Mouse (Mus musculus) megakaryocyte, adult 5-6 weeks (primary cell): ENCODE measurements around the gene Gipc2. TPM values are rescaled to one million over a fixed set of nuclear protein-coding genes. Genes with fewer than 3 reads are reported as not detected.
"Not testable (repeated sequence)": the region's sequence is repeated elsewhere in the genome, so short reads cannot be mapped to it uniquely, and the experiment has no call there.

Experiments used
- ATAC-seq: 2 replicates; pipeline ENCODE4 v1.8.0; 2016; ENCODE audit warnings: mild to moderate bottlenecking, inconsistent platforms; ENCODE audit not compliant: poor library complexity, severe bottlenecking
- total RNA-seq, 2 experiments: library from RNA; stranded (forward) in 1 of 2; stranded (reverse) in 1 of 2; fragments of 153-499, 151-499 nt in 1 of 2; fragments of 221-1000, 200-1000 nt in 1 of 2; gene quantifications; 2 replicates each; pipeline versions ENCODE4 v1.2.3 to v1.2.4; 2015 to 2017

The Gipc2 gene
- total RNA-seq, 2 experiments from 2014 or later, result 0.44 TPM; not detected in 1

- no peak for ATAC-seq
These were observed 10.6 kb downstream of the Gipc2 start for GRCm38 (mm10) chr3:152155296-152155948.

DNA sequence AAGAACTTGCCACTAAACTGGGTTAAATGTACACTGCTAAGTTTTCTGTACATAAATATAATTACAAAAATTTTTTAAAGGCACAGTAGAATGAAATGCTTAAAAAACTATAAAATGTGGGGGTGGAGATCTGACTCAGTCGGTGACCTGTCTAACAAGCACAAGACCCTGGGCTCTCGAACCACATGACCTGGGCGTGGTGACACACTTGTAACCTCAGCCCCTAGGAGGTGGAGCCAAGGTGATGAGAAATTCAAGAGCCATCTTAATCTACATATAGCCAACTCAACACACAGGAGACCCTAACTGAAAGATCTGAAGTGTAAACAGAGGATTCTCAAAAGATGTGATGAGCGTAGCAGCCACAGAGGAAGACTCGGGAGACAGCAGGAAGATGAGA, 11.9 kb downstream of the Gipc2 start:
- no peak for ATAC-seq

DNA sequence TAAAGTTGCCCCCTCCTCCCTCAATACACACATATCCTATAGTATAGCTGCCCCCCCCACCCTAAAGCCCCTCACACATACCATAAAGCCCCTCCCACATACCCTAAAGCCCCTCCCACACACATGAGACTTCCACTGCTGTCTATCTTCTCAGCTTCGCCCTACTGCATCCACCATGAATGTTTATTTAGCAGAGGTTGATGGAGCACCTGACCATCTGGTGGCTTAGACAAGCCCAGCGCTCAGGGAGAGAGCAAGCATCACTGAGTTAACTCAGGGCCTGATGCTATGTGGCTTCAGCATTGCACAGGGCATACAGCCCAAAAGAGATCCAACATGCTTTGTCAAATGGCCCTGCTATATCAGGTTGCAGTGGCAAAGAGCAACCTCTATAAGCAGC, 12.9 kb downstream of the Gipc2 start:
- no peak for ATAC-seq

DNA sequence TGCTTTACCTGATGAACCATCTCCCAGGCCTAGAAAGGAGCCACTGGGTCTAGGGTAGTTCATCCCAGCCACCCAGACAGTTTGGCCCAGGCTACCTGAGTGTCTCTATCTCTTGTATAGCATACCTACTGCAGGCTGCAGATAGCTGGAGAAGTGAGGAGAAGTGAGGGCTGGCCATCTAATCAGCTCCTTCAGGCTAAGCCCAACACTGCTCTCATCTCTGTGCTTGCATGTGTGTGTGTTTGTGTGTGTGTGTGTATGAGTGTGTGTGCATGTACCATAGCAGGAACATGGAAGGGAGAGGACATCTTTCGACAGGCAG, 13.6 kb downstream of the Gipc2 start:
- ATAC-seq, result 0 out of 2 replicates have a peak, but pooled peaks have one; percentile 6

DNA sequence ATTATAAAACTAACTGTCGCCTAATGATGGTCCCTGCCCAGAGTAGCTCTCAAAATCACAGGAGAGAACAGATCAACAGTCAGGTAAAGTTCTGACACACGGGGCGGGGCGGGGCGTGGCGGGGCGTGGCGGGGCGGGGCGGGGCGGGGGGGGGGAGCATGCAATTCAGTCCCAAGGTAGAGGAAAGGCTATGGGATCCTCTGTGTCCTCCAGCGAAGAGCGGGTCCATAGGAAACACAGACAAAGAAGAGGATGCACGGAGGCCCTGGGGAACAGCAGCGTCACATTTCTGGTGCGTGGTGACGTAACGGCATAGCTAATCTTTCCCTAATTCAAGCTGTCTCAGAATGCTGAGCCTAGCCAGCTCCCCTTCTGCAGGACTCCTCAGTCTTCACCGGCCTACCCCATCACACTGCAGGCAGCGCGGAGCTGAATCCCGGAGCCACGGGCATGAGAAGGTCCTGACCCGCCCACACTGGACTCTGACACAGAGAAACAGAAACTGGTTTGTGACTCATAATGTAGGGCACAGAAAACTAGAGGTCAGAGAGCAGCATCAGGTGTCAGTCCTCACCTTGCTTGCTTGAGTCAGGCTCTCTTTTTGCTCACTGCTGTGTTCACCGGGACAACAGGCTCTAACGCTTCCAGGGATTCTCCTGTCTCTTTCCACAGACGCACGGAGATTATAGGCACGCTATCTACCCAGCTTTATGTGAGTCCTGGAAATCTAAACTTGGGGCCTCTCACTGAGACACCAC, 14.1 kb downstream of the Gipc2 start:
- ATAC-seq, result peak; percentile 33; the same call in 1 of the 2 replicates

DNA sequence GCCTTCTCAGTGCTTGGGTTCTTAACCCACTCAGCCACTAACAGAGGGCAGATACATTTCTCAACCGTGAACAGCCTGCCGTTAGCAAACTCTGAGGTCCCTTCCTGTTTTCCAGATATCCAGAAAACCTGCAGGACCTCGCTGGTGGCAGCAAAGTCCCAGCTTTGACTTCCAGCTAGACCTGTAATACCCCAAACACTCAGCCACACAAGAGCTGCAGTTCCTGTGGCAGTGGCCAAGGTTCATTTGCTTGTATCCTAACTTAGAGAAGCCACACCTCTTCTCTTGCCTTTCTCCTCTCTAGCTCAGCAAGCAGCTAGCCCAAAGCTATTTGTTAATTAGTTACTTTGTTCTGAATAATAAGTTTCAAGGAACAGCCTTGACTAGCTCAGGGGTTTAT, 16.2 kb downstream of the Gipc2 start:
- ATAC-seq, result 0 out of 2 replicates have a peak, but pooled peaks have one; percentile 17

DNA sequence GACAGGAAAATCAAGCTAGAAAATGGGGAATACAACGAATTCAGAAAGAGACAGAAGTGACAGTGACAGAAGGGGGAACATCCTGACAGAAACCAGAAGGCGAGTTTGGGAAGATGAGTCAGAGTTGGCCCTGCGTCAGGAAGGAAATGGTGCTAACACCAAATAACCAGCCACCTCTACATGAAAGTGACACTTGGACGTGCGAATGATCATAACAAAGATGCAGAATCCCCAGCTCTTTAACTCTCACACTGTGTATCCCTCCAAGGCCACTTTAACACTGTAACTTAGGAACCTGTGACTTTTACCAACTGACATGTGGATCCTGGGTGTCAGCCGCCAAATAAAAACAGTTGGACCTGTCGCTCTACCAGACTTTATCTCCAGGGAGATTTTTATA, 16.6 kb downstream of the Gipc2 start:
- peak; percentile 62 for ATAC-seq

- ATAC-seq, result no peak
These were observed 18.8 kb downstream of the Gipc2 start for GRCm38 (mm10) chr3:152147085-152147831.

DNA sequence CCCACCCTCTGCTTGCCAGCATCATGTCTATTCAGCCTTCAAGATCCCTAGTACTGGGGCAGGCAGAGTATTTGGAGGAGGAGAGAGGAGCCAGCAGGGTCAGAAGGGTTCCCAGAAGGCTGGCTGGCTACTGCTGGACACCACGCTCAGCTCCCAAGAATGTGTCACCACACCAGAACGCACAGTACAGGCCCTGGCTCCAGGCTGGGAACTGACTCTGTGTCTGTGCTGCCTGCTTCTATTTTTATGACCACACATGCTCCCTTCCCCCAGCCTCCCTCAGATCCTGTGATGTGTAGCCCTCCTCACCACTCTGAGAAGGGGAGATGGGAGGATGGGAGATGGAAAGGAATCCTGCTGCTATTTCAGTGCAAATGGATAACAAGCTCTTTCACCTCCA, 20.8 kb downstream of the Gipc2 start:
- ATAC-seq, result no peak

DNA sequence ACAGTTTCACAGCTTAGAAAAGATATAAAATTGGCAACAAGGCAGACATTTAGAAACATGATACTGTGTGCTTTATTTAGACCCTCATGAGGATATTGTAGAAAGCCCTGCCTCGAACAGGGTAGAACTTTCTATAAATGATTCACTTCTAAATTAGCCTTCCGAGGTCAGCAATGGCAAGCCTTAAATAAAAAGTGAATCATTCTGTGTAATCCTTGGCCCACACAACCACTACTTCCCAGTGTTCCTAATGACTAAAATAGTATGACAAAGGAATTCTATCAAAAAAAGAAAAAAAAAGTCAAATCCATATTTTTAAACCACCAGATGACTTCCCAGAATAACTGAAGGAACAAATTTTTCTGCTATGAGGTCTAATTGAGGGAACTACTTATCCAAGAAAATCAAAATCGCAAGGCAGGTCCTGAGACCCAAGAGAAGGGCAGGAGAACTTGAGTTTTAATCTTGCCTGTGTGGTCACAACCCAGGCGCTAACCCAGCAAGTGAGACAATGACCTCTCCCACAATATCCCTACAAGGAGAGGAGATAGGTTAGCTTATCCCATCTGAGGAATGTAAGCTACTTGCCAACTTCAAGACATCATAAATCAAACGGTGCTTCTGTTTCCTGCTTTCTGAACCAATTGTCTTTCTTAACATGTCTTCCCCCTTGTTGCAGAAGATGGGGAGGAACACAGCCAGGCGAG, 22.9 kb downstream of the Gipc2 start:
- no peak for ATAC-seq

DNA sequence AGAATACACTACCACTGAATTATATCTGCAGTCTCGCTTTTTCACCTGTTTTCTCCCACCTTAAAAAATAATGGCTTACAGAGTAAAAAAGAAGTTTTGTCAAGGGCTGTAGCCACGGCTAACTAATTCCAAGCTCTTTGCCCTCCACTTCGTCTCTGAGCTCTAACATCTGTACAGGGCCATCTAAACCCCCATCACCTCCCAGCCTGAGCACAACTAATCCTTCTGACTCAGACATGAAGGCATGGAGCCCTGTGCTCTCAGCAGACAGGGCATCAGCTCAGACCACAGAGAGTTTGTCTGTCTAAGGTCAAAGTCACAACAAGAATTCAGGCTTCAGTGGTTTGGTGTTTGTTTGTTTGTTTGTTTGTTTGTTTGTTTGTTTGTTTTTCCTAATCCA, 23.9 kb downstream of the Gipc2 start:
- no peak for ATAC-seq

- ATAC-seq, result not testable (repeated sequence)
These were observed 26.7 kb downstream of the Gipc2 start for GRCm38 (mm10) chr3:152139308-152139707.

- not testable (repeated sequence) for ATAC-seq
These were observed 29.9 kb downstream of the Gipc2 start for GRCm38 (mm10) chr3:152136106-152136505.

DNA sequence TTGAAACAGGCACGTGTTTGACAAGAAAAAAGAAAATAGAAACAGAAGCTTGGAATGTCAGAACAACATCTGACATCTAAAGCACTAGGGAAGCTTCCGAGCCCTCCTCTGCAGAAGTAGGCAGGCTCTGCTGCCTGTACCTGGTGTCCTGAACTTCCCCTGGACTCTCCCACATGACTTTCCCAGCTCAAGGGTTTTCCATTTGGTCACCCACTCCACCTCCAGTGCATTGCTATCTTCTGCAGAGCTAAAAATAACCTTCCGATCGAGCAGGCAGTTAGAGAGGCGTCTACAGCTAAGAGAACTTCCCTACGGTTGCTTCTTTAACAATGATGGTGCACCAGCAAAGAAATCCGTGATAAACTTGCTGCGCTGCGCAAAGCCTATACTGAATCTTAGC, 32.4 kb downstream of the Gipc2 start:
- ATAC-seq, result no peak

GRCm38 (mm10) chr3:152130963-152131362, 35.1 kb downstream of the Gipc2 start:
- no peak for ATAC-seq

DNA sequence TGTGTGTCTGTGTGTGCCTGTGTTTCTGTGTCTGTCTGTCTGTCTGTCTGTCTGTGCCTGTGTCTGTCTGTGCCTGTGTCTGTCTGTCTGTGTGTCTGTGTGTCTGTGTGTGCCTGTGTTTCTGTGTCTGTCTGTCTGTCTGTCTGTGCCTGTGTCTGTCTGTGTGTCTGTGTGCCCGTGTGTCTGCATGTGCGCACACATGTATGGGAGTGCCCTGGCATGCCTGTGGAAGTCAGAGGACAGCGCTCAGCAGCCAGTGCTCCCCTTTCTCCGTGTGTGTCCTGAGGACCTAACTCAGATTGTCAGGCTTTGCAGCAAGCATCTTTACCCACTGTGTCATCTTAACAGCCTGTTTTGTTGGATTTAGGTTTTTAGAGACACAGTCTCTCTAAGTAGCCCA, 36.6 kb downstream of the Gipc2 start:
- ATAC-seq, result not testable (repeated sequence)

DNA sequence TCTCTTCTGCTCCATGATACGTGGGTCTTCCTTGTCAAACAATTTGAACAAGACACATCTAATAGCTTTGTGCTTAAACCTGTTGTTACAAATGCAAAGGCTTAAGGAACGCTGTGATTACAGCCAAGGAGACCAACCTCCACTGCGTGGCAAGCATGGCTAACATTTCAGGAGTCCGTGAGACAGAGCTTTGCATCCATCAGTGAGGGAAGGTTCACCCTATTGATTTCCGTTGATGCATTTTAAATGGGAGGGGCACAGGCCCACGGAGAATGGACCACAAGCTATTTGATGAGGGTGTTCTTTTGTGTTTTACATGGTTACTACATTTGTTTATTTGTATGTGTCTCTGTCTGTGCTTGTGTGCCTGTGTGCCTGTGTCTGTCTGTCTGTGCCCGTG, 37.4 kb downstream of the Gipc2 start:
- ATAC-seq, result no peak

- ATAC-seq, result no peak
These were observed 38.9 kb downstream of the Gipc2 start for GRCm38 (mm10) chr3:152127144-152127543.

- ATAC-seq, result peak; percentile 84
These were observed 43.3 kb downstream of the Gipc2 start for GRCm38 (mm10) chr3:152122720-152123119.

DNA sequence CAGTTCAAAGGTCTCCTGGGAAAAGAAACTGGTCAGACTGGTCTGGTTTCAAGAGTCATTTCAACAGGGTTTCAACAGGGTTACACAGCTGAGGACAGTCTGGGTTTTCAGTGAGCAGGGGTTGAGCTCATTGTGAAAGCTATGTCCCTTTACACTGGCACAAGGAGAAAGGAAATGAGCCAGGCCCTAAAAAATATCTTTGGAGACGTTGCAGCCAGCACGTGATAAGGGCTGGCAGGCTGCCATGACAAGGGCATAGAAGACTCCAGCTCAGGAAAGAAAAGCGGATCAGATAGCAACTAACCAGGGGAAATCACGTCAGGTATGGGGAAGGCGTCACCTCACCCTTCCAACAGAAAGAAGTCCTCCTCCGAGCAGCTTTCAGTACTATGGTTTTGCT, 43.9 kb downstream of the Gipc2 start:
- peak; percentile 53 for ATAC-seq
